Mouse (Mus musculus) stomach, postnatal 0 days (tissue): Measurements from ENCODE around the gene Galm. TPM values are rescaled to one million over a fixed set of nuclear protein-coding genes. Genes with fewer than 3 reads are reported as not detected.

Experiments
- ATAC-seq: fragments of 200-750 bp; cut with Nextera tagmentation; 2 replicates; pipeline ENCODE4 v1.8.0; 2017; ENCODE audit not compliant: low FRiP score, low TSS enrichment
- DNase-seq: peaks from one replicate; pipeline ENCODE4 v3.0.0-alpha.2; 2016; ENCODE audit warnings: low spot score
- H3K27ac ChIP-seq: fragments of 300-500 bp; sonication (generic); replicated peaks from 2 replicates; pipeline ENCODE4 v1.5.1; 2014; ENCODE audit warnings: mild to moderate bottlenecking, control low read depth
- H3K27me3 ChIP-seq: fragments of 300-500 bp; sonication (generic); 2 replicates; pipeline ENCODE4 v1.6.1; 2014; ENCODE audit warnings: low read length; ENCODE audit not compliant: control insufficient read depth, insufficient read depth
- H3K36me3 ChIP-seq: fragments of 300-500 bp; sonication (generic); 2 replicates; pipeline ENCODE4 v1.6.1; 2014; ENCODE audit warnings: low read length, mixed read lengths; ENCODE audit not compliant: control insufficient read depth, insufficient read depth
- H3K4me1 ChIP-seq: fragments of 300-500 bp; sonication (generic); replicated peaks from 2 replicates; pipeline ENCODE4 v1.6.1; 2014; ENCODE audit warnings: antibody characterized with exemption; ENCODE audit not compliant: control insufficient read depth, insufficient read depth
- H3K4me2 ChIP-seq: fragments of 300-500 bp; sonication (generic); replicated peaks from 2 replicates; pipeline ENCODE4 v1.6.1; 2014; ENCODE audit warnings: low read depth, mild to moderate bottlenecking, control low read depth, moderate library complexity
- H3K4me3 ChIP-seq: fragments of 300-500 bp; sonication (generic); 2 replicates; pipeline ENCODE4 v1.5.1; 2014; ENCODE audit warnings: low read depth, low read length, control low read depth
- H3K9ac ChIP-seq: fragments of 300-500 bp; sonication (generic); 2 replicates; pipeline ENCODE4 v1.6.1; 2014; ENCODE audit warnings: mild to moderate bottlenecking, low read length, control low read depth, mixed read lengths
- H3K9me3 ChIP-seq: fragments of 300-500 bp; sonication (generic); 2 replicates; pipeline ENCODE4 v1.6.1; 2016; ENCODE audit warnings: low read length; ENCODE audit not compliant: control insufficient read depth
- CTCF ChIP-seq: IDR thresholded peaks from 2 replicates; pipeline ENCODE4 v1.5.1; 2016; ENCODE audit warnings: antibody characterized with exemption, low read depth, mild to moderate bottlenecking, moderate library complexity
- EP300 ChIP-seq: optimal IDR thresholded peaks from 2 replicates; pipeline ENCODE3; 2016; ENCODE audit warnings: antibody characterized with exemption
- WGBS: fragments of 180-500 bp; shearing (Covaris S2); extraction: QIAGEN DNeasy Blood & Tissue Kit; methylation state at CpG from one replicate; pipeline ENCODE4 v1.1.7; 2014; 5-methylcytosine and 5-hydroxymethylcytosine counted together
- polyA plus RNA-seq: library from polyadenylated mRNA; unstranded; fragments of >200 nt; fragmentation: Nextera tagmentation; extraction: Ambion mirVana; gene quantifications from 2 replicates; pipeline ENCODE4 v1.2.1, GENCODE M21; 2015

Gene Galm
- polyA plus RNA-seq, 1 experiment from 2014 or later = 31.6 TPM

- TF ChIP-seq EP300 = no peak
- TF ChIP-seq CTCF = no peak
- H3K9me3 ChIP-seq = no peaks in the 10 kb centered on the region
- WGBS = 85% methylated on average over 5 of the region's 5 CpGs
- ATAC-seq = no peak
- no peaks in the 10 kb centered on the region for H3K4me1 ChIP-seq
- no peak overlapping the region for H3K4me2 ChIP-seq
- no peak overlapping the region for H3K4me3 ChIP-seq
- no peak overlapping the region for H3K9ac ChIP-seq
- H3K27ac ChIP-seq = no peak overlapping the region
- no peaks in the 10 kb centered on the region for H3K27me3 ChIP-seq
- H3K36me3 ChIP-seq = no peaks in the 10 kb centered on the region
- DNase-seq = no peak
Observed at GRCm38 (mm10) chr17:80124985-80125750, 2.1 kb upstream of the Galm start.

GRCm38 (mm10) chr17:80126166-80126565, 1.1 kb upstream of the Galm start:
- H3K4me1 ChIP-seq = no peaks in the 10 kb centered on the region
- H3K27me3 ChIP-seq = no peaks in the 10 kb centered on the region
- no peaks in the 10 kb centered on the region for H3K36me3 ChIP-seq
- no peak overlapping the region for H3K4me3 ChIP-seq
- TF ChIP-seq EP300 (no peak), CTCF (no peak)
- no peak for DNase-seq
- no peak overlapping the region for H3K27ac ChIP-seq
- H3K4me2 ChIP-seq = no peak overlapping the region
- no peak for ATAC-seq
- 90% methylated on average over 6 of the region's 6 CpGs for WGBS
- no peak overlapping the region for H3K9ac ChIP-seq
- H3K9me3 ChIP-seq = no peaks in the 10 kb centered on the region

GRCm38 (mm10) chr17:80128476-80128990, 1.3 kb downstream of the Galm start:
- peak overlapping the region; percentile 84 for H3K4me2 ChIP-seq
- H3K9me3 ChIP-seq = no peaks in the 10 kb centered on the region
- H3K4me3 ChIP-seq = peak overlapping the region; percentile 47; the same call in 1 of the 2 replicates
- peak overlapping the region; percentile 93 for H3K27ac ChIP-seq
- no peaks in the 10 kb centered on the region for H3K27me3 ChIP-seq
- ATAC-seq (no peak), DNase-seq (peak; percentile 58)
- TF ChIP-seq CTCF (no peak), EP300 (no peak)
- no peaks in the 10 kb centered on the region for H3K4me1 ChIP-seq
- no peak overlapping the region for H3K9ac ChIP-seq
- WGBS = 56% methylated on average over 13 of the region's 13 CpGs
- H3K36me3 ChIP-seq = no peaks in the 10 kb centered on the region

GRCm38 (mm10) chr17:80129387-80129786, 2.1 kb downstream of the Galm start:
- WGBS = 72% methylated on average over 4 of the region's 4 CpGs
- no peak for TF ChIP-seq CTCF
- no peak for TF ChIP-seq EP300
- Histone ChIP-seq H3K9me3 (no peaks in the 10 kb centered on the region), H3K4me1 (no peaks in the 10 kb centered on the region), H3K9ac (no peak overlapping the region), H3K36me3 (no peaks in the 10 kb centered on the region), H3K4me3 (no peak overlapping the region), H3K27me3 (no peaks in the 10 kb centered on the region), H3K27ac (no peak overlapping the region; the same call in 1 of the 2 replicates), H3K4me2 (no peak overlapping the region)
- DNase-seq (no peak), ATAC-seq (no peak)

- Histone ChIP-seq H3K36me3 (no peaks in the 10 kb centered on the region), H3K4me2 (no peak overlapping the region), H3K4me1 (no peaks in the 10 kb centered on the region), H3K4me3 (no peak overlapping the region), H3K27me3 (no peaks in the 10 kb centered on the region), H3K27ac (no peak overlapping the region), H3K9ac (no peak overlapping the region), H3K9me3 (no peaks in the 10 kb centered on the region)
- WGBS = 58% methylated on average over 9 of the region's 9 CpGs
- ATAC-seq = no peak
- TF ChIP-seq EP300 (no peak), CTCF (no peak)
- no peak for DNase-seq
Observed at GRCm38 (mm10) chr17:80130718-80131430, 3.6 kb downstream of the Galm start.

GRCm38 (mm10) chr17:80131431-80131766, 4.1 kb downstream of the Galm start:
- DNase-seq (no peak), ATAC-seq (no peak)
- Histone ChIP-seq H3K4me1 (no peaks in the 10 kb centered on the region), H3K27ac (no peak overlapping the region), H3K27me3 (no peaks in the 10 kb centered on the region), H3K4me3 (no peak overlapping the region), H3K36me3 (no peaks in the 10 kb centered on the region), H3K4me2 (no peak overlapping the region), H3K9me3 (no peaks in the 10 kb centered on the region), H3K9ac (no peak overlapping the region)
- 45% methylated on average over 1 of the region's 1 CpGs for WGBS
- TF ChIP-seq CTCF (no peak), EP300 (no peak)
